Mouse (Mus musculus) spleen, adult 18-20 months (tissue): ENCODE measurements around the gene Uso1.

Source experiments
- DNase-seq, 2 experiments: peaks; one replicate each; pipeline ENCODE4 v3.0.0; 2022; ENCODE audit warnings: mixed read lengths in 2 of 2

Uso1 gene

GRCm38 (mm10) chr5:92137239-92138046 lies at the start of gene Uso1:
Uso1 (plus strand) TSS chr5:92137938.
- DNase-seq = peak; percentile 98 to 99

- peak in 1 of 2 experiments; percentile 27 for DNase-seq
Measured at GRCm38 (mm10) chr5:92093263-92094061, 44.3 kb upstream of the Uso1 start.

- no peak for DNase-seq
Measured at GRCm38 (mm10) chr5:92094062-92094415, 43.7 kb upstream of the Uso1 start.

- no peak for DNase-seq
Measured at GRCm38 (mm10) chr5:92096786-92097185, 41.0 kb upstream of the Uso1 start.

- no peak for DNase-seq
Measured at GRCm38 (mm10) chr5:92097779-92098178, 40.0 kb upstream of the Uso1 start.

- no peak for DNase-seq
Measured at GRCm38 (mm10) chr5:92098351-92099109, 39.2 kb upstream of the Uso1 start.

- DNase-seq = no peak
Measured at GRCm38 (mm10) chr5:92101601-92102000, 36.1 kb upstream of the Uso1 start.

- no peak for DNase-seq
Measured at GRCm38 (mm10) chr5:92103062-92103461, 34.7 kb upstream of the Uso1 start.

- DNase-seq = no peak
Measured at GRCm38 (mm10) chr5:92103816-92104415, 33.8 kb upstream of the Uso1 start.

- peak in 1 of 2 experiments; percentile 20 for DNase-seq
Measured at GRCm38 (mm10) chr5:92106327-92107125, 31.2 kb upstream of the Uso1 start.

GRCm38 (mm10) chr5:92107282-92107681 lies 30.5 kb upstream of the Uso1 start:
- DNase-seq = no peak

GRCm38 (mm10) chr5:92110818-92111355 lies 26.9 kb upstream of the Uso1 start:
- no peak for DNase-seq

GRCm38 (mm10) chr5:92112175-92112574 lies 25.6 kb upstream of the Uso1 start:
- no peak for DNase-seq

- no peak for DNase-seq
Measured at GRCm38 (mm10) chr5:92112585-92112984, 25.2 kb upstream of the Uso1 start.

- no peak for DNase-seq
Measured at GRCm38 (mm10) chr5:92113484-92113883, 24.3 kb upstream of the Uso1 start.

GRCm38 (mm10) chr5:92114223-92114622 lies 23.5 kb upstream of the Uso1 start:
- no peak for DNase-seq

GRCm38 (mm10) chr5:92114939-92115338 lies 22.8 kb upstream of the Uso1 start:
- DNase-seq = no peak

- peak; percentile 36 to 67 for DNase-seq
Measured at GRCm38 (mm10) chr5:92117823-92118403, 19.8 kb upstream of the Uso1 start.

GRCm38 (mm10) chr5:92121636-92122035 lies 16.1 kb upstream of the Uso1 start:
- DNase-seq = no peak

GRCm38 (mm10) chr5:92125446-92125845 lies 12.3 kb upstream of the Uso1 start:
- DNase-seq = no peak

- DNase-seq = no peak
Measured at GRCm38 (mm10) chr5:92127141-92127625, 10.6 kb upstream of the Uso1 start.
